Mouse (Mus musculus) kidney, adult 18-20 months (tissue): ENCODE data around the gene Vdac2.

ENCODE experiments used
- DNase-seq: peaks from one replicate; pipeline ENCODE4 v3.0.0; 2021

Vdac2 gene

GRCm38 (mm10) chr14:21824938-21825337 is at the start of gene Vdac2:
Gene Vdac2, plus strand, starts transcription at chr14:21825238.
- DNase-seq, result no peak

GRCm38 (mm10) chr14:21776201-21776600 is 48.8 kb upstream of the Vdac2 start:
- no peak for DNase-seq

- DNase-seq, result peak; percentile 37
These were observed 38.5 kb upstream of the Vdac2 start for GRCm38 (mm10) chr14:21786500-21786899.

GRCm38 (mm10) chr14:21787374-21787773 is 37.7 kb upstream of the Vdac2 start:
- DNase-seq, result peak; percentile 28

GRCm38 (mm10) chr14:21788121-21788520 is 36.9 kb upstream of the Vdac2 start:
- DNase-seq, result no peak

GRCm38 (mm10) chr14:21790585-21791251 is 34.3 kb upstream of the Vdac2 start:
- DNase-seq, result no peak

- no peak for DNase-seq
These were observed 33.3 kb upstream of the Vdac2 start for GRCm38 (mm10) chr14:21791722-21792121.

GRCm38 (mm10) chr14:21792250-21792649 is 32.8 kb upstream of the Vdac2 start:
- no peak for DNase-seq

- DNase-seq, result no peak
These were observed 24.4 kb upstream of the Vdac2 start for GRCm38 (mm10) chr14:21800641-21801040.

- DNase-seq, result no peak
These were observed 23.4 kb upstream of the Vdac2 start for GRCm38 (mm10) chr14:21801624-21802023.

- DNase-seq, result no peak
These were observed 22.4 kb upstream of the Vdac2 start for GRCm38 (mm10) chr14:21802543-21803206.

GRCm38 (mm10) chr14:21806203-21806602 is 18.8 kb upstream of the Vdac2 start:
- DNase-seq, result no peak

- no peak for DNase-seq
These were observed 18.3 kb upstream of the Vdac2 start for GRCm38 (mm10) chr14:21806631-21807160.

GRCm38 (mm10) chr14:21808208-21808922 is 16.7 kb upstream of the Vdac2 start:
- DNase-seq, result no peak

- no peak for DNase-seq
These were observed 15.6 kb upstream of the Vdac2 start for GRCm38 (mm10) chr14:21809418-21809817.

- no peak for DNase-seq
These were observed 13.7 kb upstream of the Vdac2 start for GRCm38 (mm10) chr14:21811301-21811700.

- DNase-seq, result no peak
These were observed 13.2 kb upstream of the Vdac2 start for GRCm38 (mm10) chr14:21811744-21812393.

- peak; percentile 83 for DNase-seq
These were observed 12.4 kb upstream of the Vdac2 start for GRCm38 (mm10) chr14:21812590-21813162.

GRCm38 (mm10) chr14:21813216-21813615 is 11.8 kb upstream of the Vdac2 start:
- no peak for DNase-seq

GRCm38 (mm10) chr14:21813847-21814246 is 11.2 kb upstream of the Vdac2 start:
- no peak for DNase-seq

- DNase-seq, result no peak
These were observed 10.4 kb upstream of the Vdac2 start for GRCm38 (mm10) chr14:21814606-21815005.

GRCm38 (mm10) chr14:21816255-21816654 is 8.8 kb upstream of the Vdac2 start:
- DNase-seq, result no peak

GRCm38 (mm10) chr14:21817453-21817852 is 7.6 kb upstream of the Vdac2 start:
- no peak for DNase-seq
